Mouse (Mus musculus) embryo, embryonic 11 days (tissue): ENCODE measurements around the gene Capn5.
A peak's percentile ranks its signal among the peaks of the same experiment; 100 is the strongest.

Experiments used
- DNase-seq: peaks from one replicate; pipeline ENCODE4 v3.0.0-alpha.2; 2015

Gene Capn5

GRCm38 (mm10) chr7:98176322-98177070, 1.6 kb downstream of the Capn5 start:
- no peak for DNase-seq

GRCm38 (mm10) chr7:98174883-98175755, 3.0 kb downstream of the Capn5 start:
- no peak for DNase-seq

- no peak for DNase-seq
Measured at GRCm38 (mm10) chr7:98173408-98173807, 4.7 kb downstream of the Capn5 start.

GRCm38 (mm10) chr7:98172661-98173060, 5.4 kb downstream of the Capn5 start:
- no peak for DNase-seq

GRCm38 (mm10) chr7:98171141-98172073, 6.7 kb downstream of the Capn5 start:
- DNase-seq = peak; percentile 64

- no peak for DNase-seq
Measured at GRCm38 (mm10) chr7:98164999-98165528, 13.0 kb downstream of the Capn5 start.

- no peak for DNase-seq
Measured at GRCm38 (mm10) chr7:98164382-98164998, 13.6 kb downstream of the Capn5 start.

- DNase-seq = no peak
Measured at GRCm38 (mm10) chr7:98163700-98164099, 14.4 kb downstream of the Capn5 start.

- DNase-seq = no peak
Measured at GRCm38 (mm10) chr7:98162239-98162638, 15.8 kb downstream of the Capn5 start.

- no peak for DNase-seq
Measured at GRCm38 (mm10) chr7:98160041-98160740, 17.9 kb downstream of the Capn5 start.

- no peak for DNase-seq
Measured at GRCm38 (mm10) chr7:98158481-98158880, 19.6 kb downstream of the Capn5 start.

GRCm38 (mm10) chr7:98157636-98158332, 20.3 kb downstream of the Capn5 start:
- no peak for DNase-seq

GRCm38 (mm10) chr7:98156280-98156665, 21.8 kb downstream of the Capn5 start:
- no peak for DNase-seq

- peak; percentile 82 for DNase-seq
Measured at GRCm38 (mm10) chr7:98155546-98156279, 22.4 kb downstream of the Capn5 start.

GRCm38 (mm10) chr7:98153892-98154291, 24.2 kb downstream of the Capn5 start:
- no peak for DNase-seq

- no peak for DNase-seq
Measured at GRCm38 (mm10) chr7:98153345-98153744, 24.7 kb downstream of the Capn5 start.

GRCm38 (mm10) chr7:98152400-98152799, 25.7 kb downstream of the Capn5 start:
- no peak for DNase-seq

GRCm38 (mm10) chr7:98150525-98150924, 27.5 kb downstream of the Capn5 start:
- no peak for DNase-seq

- DNase-seq = peak; percentile 37
Measured at GRCm38 (mm10) chr7:98149802-98150201, 28.3 kb downstream of the Capn5 start.
